In genomic region chr5:14267400-14267799, GRCm38 (mm10) we compare ENCODE assay signal across 32 mouse cellular contexts.
"Had no signal": no experiment of that assay in that cellular context is flagged by ENCODE, and none has a peak within 500 bp of the region (broad histone marks: within the 10 kb centered on the region; RNA-seq: fewer than 3 reads in every experiment).

No protein-coding gene starts in this region.

- H3K27ac ChIP-seq: limb, embryonic 10.5 days; limb, embryonic 12.5 days; limb, embryonic 13.5 days; limb, embryonic 15.5 days; liver, embryonic 12.5 days; liver, embryonic 13.5 days; liver, embryonic 14.5 days; liver, embryonic 15.5 days; lung, embryonic 15.5 days; macrophage; midbrain, embryonic 10.5 days; midbrain, embryonic 12.5 days; midbrain, embryonic 13.5 days; midbrain, embryonic 15.5 days; neural tube, embryonic 12.5 days; neural tube, embryonic 13.5 days had no signal

- H3K4me1 ChIP-seq: limb, embryonic 10.5 days; limb, embryonic 12.5 days; limb, embryonic 13.5 days; limb, embryonic 15.5 days; liver, embryonic 12.5 days; liver, embryonic 13.5 days; liver, embryonic 15.5 days; lung, embryonic 15.5 days; megakaryocyte, embryonic 14.5 days; midbrain, embryonic 10.5 days; midbrain, embryonic 12.5 days; midbrain, embryonic 13.5 days; midbrain, embryonic 15.5 days; neural tube, embryonic 12.5 days; neural tube, embryonic 13.5 days had no signal

- H3K9me3 ChIP-seq: limb, embryonic 10.5 days; limb, embryonic 12.5 days; limb, embryonic 13.5 days; limb, embryonic 15.5 days; liver, embryonic 12.5 days; liver, embryonic 13.5 days; liver, embryonic 15.5 days; lung, embryonic 15.5 days; megakaryocyte, embryonic 14.5 days; midbrain, embryonic 10.5 days; midbrain, embryonic 12.5 days; midbrain, embryonic 13.5 days; midbrain, embryonic 15.5 days; neural tube, embryonic 12.5 days; neural tube, embryonic 13.5 days had no signal

- ATAC-seq: liver, embryonic 12.5 days; liver, postnatal 0 days; lung, postnatal 0 days; midbrain, embryonic 13.5 days; midbrain, embryonic 15.5 days; midbrain, embryonic 16.5 days had no signal

- H3K9ac ChIP-seq: limb, embryonic 12.5 days; limb, embryonic 13.5 days; limb, embryonic 15.5 days; liver, embryonic 12.5 days; liver, embryonic 13.5 days; liver, embryonic 14.5 days; liver, embryonic 15.5 days; liver, postnatal 0 days; lung, embryonic 14.5 days; lung, embryonic 15.5 days; midbrain, embryonic 12.5 days; midbrain, embryonic 13.5 days; midbrain, embryonic 15.5 days; neural tube, embryonic 12.5 days; neural tube, embryonic 13.5 days had no signal

- H3K4me3 ChIP-seq: limb, embryonic 10.5 days; limb, embryonic 12.5 days; limb, embryonic 13.5 days; limb, embryonic 15.5 days; liver, embryonic 12.5 days; liver, embryonic 13.5 days; liver, embryonic 15.5 days; lung, embryonic 15.5 days; megakaryocyte, embryonic 14.5 days; midbrain, embryonic 10.5 days; midbrain, embryonic 12.5 days; midbrain, embryonic 13.5 days; midbrain, embryonic 15.5 days; myocyte; neural tube, embryonic 12.5 days; neural tube, embryonic 13.5 days had no signal

- H3K4me2 ChIP-seq: limb, embryonic 12.5 days; limb, embryonic 13.5 days; limb, embryonic 15.5 days; liver, embryonic 11.5 days; liver, embryonic 12.5 days; liver, embryonic 13.5 days; liver, embryonic 15.5 days; lung, embryonic 14.5 days; lung, embryonic 15.5 days; midbrain, embryonic 11.5 days; midbrain, embryonic 12.5 days; midbrain, embryonic 13.5 days; midbrain, embryonic 15.5 days; neural tube, embryonic 12.5 days; neural tube, embryonic 13.5 days had no signal

- DNase-seq: liver; liver, embryonic 13.5 days; liver, postnatal 0 days; lung, adult 18-20 months; lung, adult 2 months; lung, embryonic 14.5 days; lung, postnatal 10 days; lung, postnatal 14 days; lung, postnatal 36 days; lung, postnatal 4 days; midbrain, embryonic 14.5 days had no signal

- H3K36me3 ChIP-seq: limb, embryonic 10.5 days; limb, embryonic 12.5 days; limb, embryonic 13.5 days; limb, embryonic 15.5 days; liver, embryonic 12.5 days; liver, embryonic 13.5 days; liver, embryonic 15.5 days; lung, embryonic 15.5 days; midbrain, embryonic 10.5 days; midbrain, embryonic 12.5 days; midbrain, embryonic 13.5 days; midbrain, embryonic 15.5 days; neural tube, embryonic 12.5 days; neural tube, embryonic 13.5 days had no signal

- H3K27me3 ChIP-seq: limb, embryonic 12.5 days; limb, embryonic 13.5 days; limb, embryonic 15.5 days; liver, embryonic 12.5 days; liver, embryonic 13.5 days; liver, embryonic 15.5 days; lung, embryonic 15.5 days; megakaryocyte, embryonic 14.5 days; midbrain, embryonic 12.5 days; midbrain, embryonic 13.5 days; midbrain, embryonic 15.5 days; neural tube, embryonic 12.5 days; neural tube, embryonic 13.5 days had no signal
